Mouse (Mus musculus) right cerebral cortex, adult 2 months (tissue): ENCODE measurements at regions not wholly inside any gene's neighbourhood (a gene's known extent, or its start where the extent isn't known, plus 50 kb on each side); places are given as distances from the start of the nearest gene placed in this dataset.

Source experiments
- DNase-seq, 2 experiments: peaks; one replicate each; pipeline ENCODE4 v3.0.0; 2021 to 2022; ENCODE audit warnings: low spot score in 2 of 2

DNA sequence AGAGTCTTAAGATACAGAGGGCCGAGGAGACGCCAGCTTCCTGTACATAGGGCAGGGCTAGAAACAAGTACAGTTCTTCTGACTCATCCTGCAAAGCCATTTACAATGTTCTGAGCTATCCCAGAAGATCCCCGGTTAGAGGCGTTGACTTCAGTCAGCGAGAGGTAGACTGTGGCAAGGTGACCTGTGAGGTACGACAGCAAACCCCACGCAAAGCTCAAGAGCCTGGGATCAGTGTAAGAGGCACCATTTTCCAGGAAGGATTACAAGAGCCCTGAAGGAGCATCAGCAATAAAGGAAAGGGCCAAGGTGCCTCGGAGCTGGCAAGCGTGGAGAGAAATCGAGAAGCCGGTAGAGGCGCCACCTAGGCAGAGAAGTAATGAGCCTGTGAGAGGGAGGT is 61.8 kb upstream of the Frmd6 start:
- no peak for DNase-seq

DNA sequence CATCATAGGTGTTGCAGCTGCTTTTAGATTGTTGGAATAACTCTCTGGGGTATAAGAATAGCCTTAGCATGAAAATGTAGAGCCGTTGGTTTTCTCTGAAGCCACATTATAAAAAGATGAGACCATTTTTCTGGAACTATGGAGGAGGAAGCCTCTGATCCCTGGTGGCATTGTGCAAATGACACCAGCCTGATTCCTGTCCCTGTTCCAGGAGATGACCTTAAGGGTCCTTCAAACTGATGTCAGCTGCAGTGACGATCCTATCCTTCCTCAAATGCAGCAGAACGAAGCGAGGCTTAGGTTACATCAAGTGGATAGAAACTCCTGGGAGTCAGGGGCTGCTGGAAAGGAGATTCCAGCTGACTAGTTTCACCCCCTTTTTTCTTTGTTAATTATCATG is 59.0 kb upstream of the Frmd6 start:
- DNase-seq, result no peak

DNA sequence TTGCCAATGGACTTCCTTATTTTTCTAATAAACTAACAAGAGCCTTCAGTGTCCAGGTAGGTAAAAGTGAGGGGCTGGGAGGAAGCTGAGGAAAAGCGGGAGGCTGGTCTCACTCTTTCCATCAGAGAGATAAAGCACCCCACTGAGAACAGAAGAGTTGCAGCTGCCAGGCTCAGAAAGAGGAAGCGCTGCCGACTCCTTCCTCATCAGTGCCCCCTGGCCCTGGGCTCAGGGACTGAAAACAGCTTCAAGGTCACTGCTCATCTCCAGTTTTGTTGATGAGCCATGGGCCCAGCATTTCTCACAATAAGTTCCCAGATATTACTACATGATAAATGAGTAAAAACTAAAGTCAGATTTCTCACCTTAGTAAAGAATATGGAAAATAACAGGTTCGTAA is 57.4 kb upstream of the Frmd6 start:
- no peak for DNase-seq

DNA sequence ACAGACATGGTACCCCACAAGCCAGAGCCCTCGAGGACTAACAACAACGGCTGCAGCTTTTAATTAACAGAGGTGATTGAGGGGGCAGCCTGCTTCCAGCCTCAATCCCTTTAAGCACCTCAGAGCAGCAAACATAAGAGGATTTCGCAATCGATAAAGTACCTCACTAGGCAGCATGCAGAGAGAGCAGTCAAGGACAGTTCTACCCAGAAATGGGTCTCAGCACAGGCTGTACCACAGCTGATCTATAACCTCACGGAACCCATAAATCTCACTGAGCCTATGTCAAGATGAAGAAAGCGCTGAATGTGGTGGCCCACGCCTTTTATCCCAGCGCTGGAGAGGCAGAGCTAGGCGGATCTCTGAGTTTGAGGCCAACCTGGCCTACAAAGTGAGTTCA is 56.6 kb upstream of the Frmd6 start:
- DNase-seq, result no peak

DNA sequence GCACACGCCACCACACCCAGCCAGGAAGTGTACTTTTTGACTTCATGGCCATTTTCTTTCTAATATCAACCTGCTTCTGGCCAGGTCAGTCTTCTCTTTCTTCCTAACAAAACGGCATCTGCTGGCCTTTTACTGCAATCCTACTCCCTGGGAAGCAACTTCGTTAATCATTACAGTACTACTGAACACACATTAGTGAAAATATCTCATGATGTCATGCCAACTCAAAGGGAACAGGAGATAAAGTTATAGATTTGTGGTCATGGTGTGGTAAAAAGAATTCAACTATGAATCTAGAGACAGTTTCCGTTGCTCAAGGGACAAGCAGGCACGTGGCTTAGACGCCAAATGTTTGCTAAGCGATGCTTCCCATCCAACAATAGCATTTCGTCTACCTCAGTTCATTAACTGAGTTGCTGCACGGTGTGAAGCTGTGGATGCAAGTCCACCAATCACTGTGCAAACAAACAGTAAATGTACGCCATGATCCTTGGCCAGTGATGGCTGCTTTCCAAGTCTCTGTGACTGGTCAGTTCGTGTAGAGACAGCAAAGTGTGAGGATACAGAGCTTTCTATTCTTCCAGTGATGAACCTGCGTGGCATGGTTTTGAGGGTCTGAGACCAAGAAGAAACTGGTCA is 55.7 kb upstream of the Frmd6 start:
- no peak for DNase-seq

DNA sequence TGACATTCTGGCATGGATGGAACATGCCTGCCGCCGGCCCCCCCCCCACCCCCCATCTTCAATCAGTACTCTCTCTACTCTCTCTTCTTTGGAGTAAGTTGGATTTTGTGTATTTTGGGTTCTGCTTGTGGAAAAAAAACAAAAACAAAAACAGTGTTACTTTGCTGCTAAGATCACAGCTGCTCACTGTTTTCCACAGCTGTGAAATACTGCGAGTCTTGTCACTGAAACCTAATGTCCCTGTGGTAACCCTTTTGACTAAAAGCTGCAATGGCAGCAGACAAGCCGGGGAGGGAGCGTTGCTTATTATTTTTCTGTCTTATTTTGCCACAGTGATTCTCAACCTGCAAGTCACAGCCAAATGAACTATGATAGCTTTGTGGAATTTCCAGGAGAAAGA is 51.3 kb upstream of the Frmd6 start:
- no peak for DNase-seq

DNA sequence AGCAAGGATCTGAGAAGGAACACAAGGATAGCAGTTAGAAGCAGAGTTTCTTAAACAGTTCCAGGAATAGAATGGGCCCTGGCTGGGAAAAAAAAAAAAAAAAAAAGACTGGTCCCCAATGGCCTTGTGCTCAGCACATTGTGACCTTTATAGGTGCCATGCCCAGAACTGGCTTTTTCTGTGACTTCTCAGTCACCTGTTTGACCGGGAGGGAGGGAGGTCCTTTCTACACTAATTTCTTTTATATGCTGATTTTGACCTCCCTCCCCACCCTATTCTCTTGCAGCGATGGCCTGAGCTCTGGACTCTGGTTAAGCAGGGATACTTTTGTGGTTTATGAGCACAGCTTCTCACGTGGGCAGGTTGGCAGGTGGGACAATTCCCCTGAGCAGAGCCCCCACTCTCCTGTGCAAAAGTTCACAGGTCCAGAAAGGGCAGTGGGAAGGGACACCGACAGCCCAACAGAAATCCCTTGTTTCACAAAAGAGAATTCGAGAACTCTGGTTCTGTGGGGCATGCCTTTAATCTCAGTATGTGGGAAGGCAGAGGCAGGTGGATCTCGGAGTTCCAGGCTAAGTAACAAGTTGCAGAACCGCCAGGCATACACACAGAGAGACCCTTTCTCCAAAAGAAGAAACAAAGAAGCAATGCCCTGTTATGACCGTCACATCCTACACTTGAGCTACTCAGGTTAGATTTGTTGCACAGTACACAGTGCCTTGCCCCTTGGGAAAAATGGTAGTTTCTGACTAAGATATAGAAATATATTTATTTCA is 50.3 kb upstream of the Frmd6 start:
- no peak for DNase-seq
